Mouse (Mus musculus): ENCODE results near the gene Nsrp1. TPM values are rescaled to one million over a fixed set of nuclear protein-coding genes. Genes with fewer than 3 reads are reported as not detected.
A peak's percentile ranks its signal among the peaks of the same experiment; 100 is the strongest.
"Not testable (repeated sequence)": the region's sequence is repeated elsewhere in the genome, so short reads cannot be mapped to it uniquely, and the experiment has no call there.

Nsrp1 gene
- 77.8 and 87.3 TPM in 2 replicates for polyA plus RNA-seq (2016; fragmentation: Nextera tagmentation; extraction: Ambion mirVana)

DNA sequence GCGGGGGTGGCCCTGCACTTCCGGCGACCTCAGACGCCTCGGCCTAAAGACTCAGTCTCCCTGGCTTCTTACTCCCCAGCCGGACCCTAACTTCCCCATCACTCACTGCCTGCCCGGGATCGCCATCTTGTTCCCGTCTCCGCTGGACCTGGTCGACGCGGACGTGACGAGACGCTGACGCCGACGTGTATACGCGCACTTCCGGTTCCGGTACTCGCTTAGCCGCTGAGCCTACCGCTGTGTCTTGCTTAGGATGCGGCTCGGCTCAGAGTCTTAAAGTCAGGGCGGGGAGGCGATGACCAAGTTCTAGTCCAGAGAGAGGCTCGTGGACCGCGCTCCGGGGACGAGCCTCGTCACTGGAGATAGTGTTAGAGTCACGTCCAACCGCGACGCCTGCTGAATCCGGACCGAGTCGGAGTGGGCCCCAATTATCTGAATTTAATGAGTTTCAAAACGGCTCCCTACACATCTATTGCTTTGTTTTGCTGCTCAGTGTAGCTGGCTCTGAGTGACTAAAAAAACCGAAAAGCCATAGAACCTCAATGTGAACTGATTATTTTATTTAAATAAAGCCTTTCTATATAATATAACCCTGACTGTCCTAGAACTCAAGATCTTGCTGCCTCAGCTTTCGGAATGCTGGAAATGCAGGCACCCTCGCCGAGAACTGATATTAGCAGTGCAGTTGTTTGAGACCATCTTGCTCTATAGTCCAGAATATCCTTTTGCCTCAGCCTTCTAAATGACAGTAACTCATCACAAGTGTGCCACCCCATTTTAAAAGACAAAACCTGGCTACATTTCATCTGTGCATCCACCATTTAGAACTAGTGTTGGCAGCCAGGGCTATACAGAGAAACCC, at the start of gene Nsrp1:
Gene Nsrp1 (minus strand): TSS at position 163 of the 862 bp plus-strand sequence.
- ATAC-seq (ENCODE audit: insufficient number of reproducible peaks, insufficient read depth, low FRiP score, low TSS enrichment, low read depth), result peak; percentile 97
- Histone ChIP-seq H3K9me3 (no peaks in the 10 kb centered on the region), H3K4me1 (replicated peaks) (peaks cover 6% of the 10 kb centered on the region; the same call in 1 of the 2 replicates), H3K4me3 (replicated peaks) (peak within 1 kb of the TSS; percentile 80), H3K9ac (replicated peaks) (peak within 1 kb of the TSS; percentile 88), H3K27ac (peak within 1 kb of the TSS; percentile 92), H3K4me2 (peak within 1 kb of the TSS; percentile 79), H3K36me3 (peaks cover 28% of the 10 kb centered on the region), H3K27me3 (peaks cover 12% of the 10 kb centered on the region; the same call in 1 of the 2 replicates)
- 4% methylated on average over 48 of the region's 48 CpGs for WGBS

DNA sequence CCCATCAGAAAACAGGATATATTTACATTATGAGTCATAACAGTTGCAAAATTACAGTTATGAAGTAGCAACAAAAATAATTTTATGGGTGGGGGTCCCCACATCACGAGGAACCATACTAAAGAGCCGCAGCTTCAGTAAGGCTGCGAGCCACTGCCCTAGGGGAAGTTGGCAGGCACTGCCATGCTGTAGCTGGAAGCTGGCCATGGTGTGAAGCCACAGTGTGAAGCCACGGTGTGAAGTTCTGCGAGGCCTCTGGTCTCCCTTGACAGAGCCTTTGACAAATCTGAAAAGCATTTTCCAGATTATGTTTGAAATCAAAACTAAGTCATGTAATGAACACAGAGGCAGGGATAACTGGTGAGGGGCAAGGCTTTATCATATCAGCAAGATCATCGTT, 32.9 kb upstream of the Nsrp1 start:
- no peaks in the 10 kb centered on the region for H3K36me3 ChIP-seq
- H3K4me3 ChIP-seq (replicated peaks), result no peak overlapping the region
- 73% methylated on average over 6 of the region's 6 CpGs for WGBS
- no peak overlapping the region for H3K27ac ChIP-seq
- no peaks in the 10 kb centered on the region for H3K9me3 ChIP-seq
- no peak overlapping the region for H3K9ac ChIP-seq (replicated peaks)
- no peaks in the 10 kb centered on the region for H3K27me3 ChIP-seq
- no peak for ATAC-seq (ENCODE audit: insufficient number of reproducible peaks, insufficient read depth, low FRiP score, low TSS enrichment, low read depth)
- no peak overlapping the region for H3K4me2 ChIP-seq
- H3K4me1 ChIP-seq (replicated peaks), result no peaks in the 10 kb centered on the region

DNA sequence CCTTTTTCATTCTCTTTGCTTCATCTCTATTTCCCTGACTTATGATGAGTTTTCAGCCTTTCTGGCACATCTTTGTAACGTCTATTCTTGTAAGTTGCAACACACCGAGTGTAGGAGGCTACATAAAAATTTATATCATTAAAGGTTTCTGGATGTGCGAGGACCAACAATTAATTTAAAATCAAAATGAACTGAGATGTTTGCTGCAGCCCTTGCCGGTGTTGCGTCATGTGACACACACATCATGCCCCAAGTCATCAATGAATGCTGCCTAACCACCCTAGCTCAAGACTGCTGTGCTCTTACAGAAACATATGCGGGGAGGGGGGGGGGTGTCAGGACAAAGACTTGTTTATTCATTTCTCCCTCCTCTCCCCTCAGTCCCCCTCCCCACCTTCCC, 30.2 kb upstream of the Nsrp1 start:
- Histone ChIP-seq H3K27ac (no peak overlapping the region), H3K9me3 (no peaks in the 10 kb centered on the region), H3K4me1 (replicated peaks) (no peaks in the 10 kb centered on the region), H3K27me3 (no peaks in the 10 kb centered on the region), H3K4me3 (replicated peaks) (no peak overlapping the region), H3K4me2 (no peak overlapping the region), H3K36me3 (no peaks in the 10 kb centered on the region), H3K9ac (replicated peaks) (no peak overlapping the region)
- no peak for ATAC-seq (ENCODE audit: insufficient number of reproducible peaks, insufficient read depth, low FRiP score, low TSS enrichment, low read depth)
- 89% methylated on average over 6 of the region's 6 CpGs for WGBS

DNA sequence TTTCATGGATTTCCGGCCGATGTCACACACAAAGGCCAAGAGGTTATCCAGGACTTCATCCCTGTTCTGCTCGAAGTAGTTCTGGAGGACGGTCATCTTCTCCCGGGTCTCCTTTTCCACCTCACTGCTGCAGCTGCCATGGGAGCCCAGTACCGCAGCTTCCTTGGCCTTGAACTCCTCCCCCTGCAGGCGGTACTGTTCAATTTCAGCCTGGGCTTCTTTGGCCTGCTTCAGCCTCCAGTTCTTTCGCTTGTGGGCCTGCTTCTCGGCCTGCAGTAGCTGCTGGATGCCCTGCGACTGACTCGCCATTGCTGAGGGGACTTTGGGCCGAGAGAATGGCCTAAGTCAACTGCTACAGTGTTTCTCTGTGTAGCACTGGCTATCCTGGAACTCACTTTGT, 29.6 kb upstream of the Nsrp1 start:
- WGBS, result 78% methylated on average over 12 of the region's 12 CpGs
- H3K4me3 ChIP-seq (replicated peaks); ATAC-seq (ENCODE audit: insufficient number of reproducible peaks, insufficient read depth, low FRiP score, low TSS enrichment, low read depth); H3K9ac ChIP-seq (replicated peaks); H3K4me2 ChIP-seq; H3K4me1 ChIP-seq (replicated peaks); H3K36me3 ChIP-seq; H3K9me3 ChIP-seq; H3K27ac ChIP-seq; H3K27me3 ChIP-seq: not testable (repeated sequence)

DNA sequence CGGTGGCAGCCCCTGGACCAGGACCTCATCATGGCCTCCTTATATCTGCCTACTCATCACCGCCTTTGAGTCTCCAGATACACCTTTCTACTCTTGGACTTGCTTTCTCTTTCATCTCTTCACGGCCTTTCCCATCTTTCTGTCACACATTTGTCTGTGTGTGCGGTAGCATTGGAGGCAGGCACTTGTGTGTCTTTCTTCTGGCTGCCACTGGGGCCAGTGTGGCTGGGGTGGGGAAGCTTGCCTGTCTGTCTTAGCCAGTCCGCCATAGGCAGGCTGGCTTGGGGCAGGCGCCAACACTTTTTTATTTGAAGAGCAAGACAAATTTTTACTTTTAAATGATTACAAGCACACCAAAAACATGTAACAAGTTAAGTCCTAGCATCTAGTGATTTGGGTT, 28.7 kb upstream of the Nsrp1 start:
- H3K4me2 ChIP-seq, result no peak overlapping the region
- H3K36me3 ChIP-seq, result no peaks in the 10 kb centered on the region
- H3K4me1 ChIP-seq (replicated peaks), result no peaks in the 10 kb centered on the region
- no peak overlapping the region for H3K9ac ChIP-seq (replicated peaks)
- ATAC-seq (ENCODE audit: insufficient number of reproducible peaks, insufficient read depth, low FRiP score, low TSS enrichment, low read depth), result no peak
- 88% methylated on average over 6 of the region's 6 CpGs for WGBS
- no peaks in the 10 kb centered on the region for H3K27me3 ChIP-seq
- no peaks in the 10 kb centered on the region for H3K9me3 ChIP-seq
- H3K27ac ChIP-seq, result no peak overlapping the region
- no peak overlapping the region for H3K4me3 ChIP-seq (replicated peaks)

DNA sequence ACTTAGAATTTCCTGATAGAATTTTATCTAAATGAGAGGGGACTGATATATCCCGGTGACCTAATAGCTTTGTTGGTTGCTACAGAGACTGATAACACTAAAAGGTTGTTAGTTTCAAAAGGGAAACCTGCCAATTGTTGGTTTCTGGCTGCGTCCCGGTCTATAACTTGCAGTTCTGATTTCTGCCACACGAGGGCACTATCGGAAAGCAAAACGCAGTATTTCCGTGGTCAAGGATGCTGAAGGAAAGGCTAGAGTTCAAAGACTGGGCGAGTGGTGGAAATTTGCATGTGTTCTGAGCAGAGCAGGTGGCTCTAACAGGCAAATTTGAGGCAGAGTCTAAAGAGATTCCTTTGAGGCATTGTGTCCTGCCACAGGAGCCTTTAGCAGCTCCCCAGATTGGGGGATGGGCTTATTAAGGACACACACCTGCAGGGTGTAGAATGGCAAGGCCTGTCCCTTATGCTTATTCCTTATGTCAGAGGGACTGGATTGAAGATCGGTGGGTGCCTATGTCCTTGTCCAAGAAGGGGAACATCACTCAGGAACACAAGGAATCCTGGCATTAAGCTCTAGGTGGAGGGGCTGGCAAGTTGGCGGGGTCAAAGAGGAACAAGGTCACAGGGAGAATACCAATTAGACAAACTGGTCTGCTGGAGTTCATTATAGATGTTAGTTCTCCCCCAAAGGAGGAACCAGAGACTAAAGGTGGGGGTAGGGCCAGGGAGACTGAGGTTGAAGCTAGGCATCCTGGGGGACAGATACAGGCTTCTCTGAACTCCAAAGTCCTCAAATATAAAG, 22.1 kb upstream of the Nsrp1 start:
- H3K27ac ChIP-seq, result no peak overlapping the region
- H3K9me3 ChIP-seq, result no peaks in the 10 kb centered on the region
- ATAC-seq (ENCODE audit: insufficient number of reproducible peaks, insufficient read depth, low FRiP score, low TSS enrichment, low read depth), result no peak
- H3K4me1 ChIP-seq (replicated peaks), result peaks cover 8% of the 10 kb centered on the region
- no peak overlapping the region for H3K9ac ChIP-seq (replicated peaks)
- no peaks in the 10 kb centered on the region for H3K36me3 ChIP-seq
- no peak overlapping the region for H3K4me3 ChIP-seq (replicated peaks)
- peaks cover 5% of the 10 kb centered on the region; the same call in 1 of the 2 replicates for H3K27me3 ChIP-seq
- WGBS, result 16% methylated on average over 10 of the region's 10 CpGs
- H3K4me2 ChIP-seq, result no peak overlapping the region

DNA sequence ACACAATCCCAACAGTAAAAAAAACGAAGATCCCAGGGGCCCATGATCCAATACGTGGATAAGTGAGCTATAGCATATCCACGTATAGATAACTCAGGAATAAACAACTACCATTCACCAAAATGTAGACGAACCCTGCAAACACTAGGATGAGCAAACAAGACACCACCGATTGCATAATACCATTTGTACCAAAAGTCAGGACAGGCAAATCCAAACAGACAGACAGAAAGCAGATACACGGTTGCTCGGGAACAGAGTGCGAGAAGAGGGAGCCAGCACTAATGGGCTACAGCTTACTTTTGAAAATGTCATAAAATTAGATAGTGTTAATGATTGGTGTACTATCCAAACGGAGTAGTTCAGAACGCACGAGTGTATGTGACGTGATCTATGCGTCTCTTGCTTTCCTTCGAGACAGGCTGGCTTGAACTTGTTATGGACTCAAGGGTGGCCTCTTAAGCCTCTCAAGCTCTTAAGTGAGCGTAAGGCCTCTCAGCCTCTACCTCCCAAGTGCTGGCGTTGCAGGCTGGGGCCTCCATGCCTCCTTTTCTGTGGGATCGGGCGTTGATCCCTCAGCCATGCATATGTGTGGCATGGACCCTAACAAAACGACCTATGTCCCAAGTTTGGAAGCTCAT, 20.2 kb upstream of the Nsrp1 start:
- H3K36me3 ChIP-seq, result no peaks in the 10 kb centered on the region
- H3K27me3 ChIP-seq, result peaks cover 5% of the 10 kb centered on the region; the same call in 1 of the 2 replicates
- no peak overlapping the region for H3K9ac ChIP-seq (replicated peaks)
- no peak overlapping the region for H3K4me2 ChIP-seq
- ATAC-seq (ENCODE audit: insufficient number of reproducible peaks, insufficient read depth, low FRiP score, low TSS enrichment, low read depth), result no peak
- no peak overlapping the region for H3K4me3 ChIP-seq (replicated peaks)
- H3K4me1 ChIP-seq (replicated peaks), result peaks cover 8% of the 10 kb centered on the region
- no peak overlapping the region for H3K27ac ChIP-seq
- no peaks in the 10 kb centered on the region for H3K9me3 ChIP-seq
- 74% methylated on average over 19 of the region's 19 CpGs for WGBS

DNA sequence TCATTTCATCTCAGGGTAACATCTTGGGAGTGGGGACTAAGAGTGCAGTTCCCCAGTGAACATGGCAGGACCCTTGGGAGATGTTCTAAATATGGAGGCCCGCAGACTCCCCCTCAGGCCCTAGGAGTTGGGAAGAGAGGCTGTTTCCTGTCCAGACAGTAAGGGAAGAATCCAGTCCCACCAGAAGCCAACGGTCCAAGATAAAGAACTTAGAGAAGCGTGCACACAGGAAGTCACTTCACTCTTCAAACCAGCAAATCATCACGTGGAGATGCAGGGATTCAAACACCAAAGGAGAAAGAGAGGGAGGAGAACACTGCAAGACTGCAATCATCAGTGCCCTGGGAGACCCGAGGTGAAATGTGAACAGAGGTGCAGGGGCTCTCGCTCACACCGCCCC, 18.8 kb upstream of the Nsrp1 start:
- H3K9ac ChIP-seq (replicated peaks), result no peak overlapping the region
- no peaks in the 10 kb centered on the region for H3K36me3 ChIP-seq
- no peak overlapping the region for H3K4me2 ChIP-seq
- H3K27ac ChIP-seq, result no peak overlapping the region
- peaks cover 8% of the 10 kb centered on the region for H3K4me1 ChIP-seq (replicated peaks)
- peaks cover 5% of the 10 kb centered on the region; the same call in 1 of the 2 replicates for H3K27me3 ChIP-seq
- no peak for ATAC-seq (ENCODE audit: insufficient number of reproducible peaks, insufficient read depth, low FRiP score, low TSS enrichment, low read depth)
- WGBS, result 67% methylated on average over 7 of the region's 7 CpGs
- no peaks in the 10 kb centered on the region for H3K9me3 ChIP-seq
- no peak overlapping the region for H3K4me3 ChIP-seq (replicated peaks)

DNA sequence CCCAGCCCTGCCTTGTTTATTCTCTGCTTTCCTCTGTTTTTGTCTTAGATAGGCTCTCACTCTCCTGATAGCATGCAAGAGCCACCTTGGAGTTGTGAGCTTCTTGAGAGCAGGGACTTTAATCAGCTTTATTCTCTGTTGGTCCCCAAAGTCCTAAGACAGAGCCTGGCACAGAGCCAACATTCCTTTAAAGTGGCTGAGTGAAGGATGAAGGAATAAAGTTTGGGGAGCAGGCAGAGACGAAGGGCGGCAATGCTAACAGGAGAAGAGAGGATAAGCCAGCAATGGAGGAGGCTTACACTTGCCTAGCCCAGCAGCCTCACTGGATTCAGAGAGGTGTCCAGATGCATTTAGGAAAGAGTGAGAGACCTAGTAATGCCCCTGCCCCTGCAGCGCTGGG, 18.3 kb upstream of the Nsrp1 start:
- H3K27me3 ChIP-seq, result peaks cover 5% of the 10 kb centered on the region; the same call in 1 of the 2 replicates
- 58% methylated on average over 3 of the region's 3 CpGs for WGBS
- no peak for ATAC-seq (ENCODE audit: insufficient number of reproducible peaks, insufficient read depth, low FRiP score, low TSS enrichment, low read depth)

DNA sequence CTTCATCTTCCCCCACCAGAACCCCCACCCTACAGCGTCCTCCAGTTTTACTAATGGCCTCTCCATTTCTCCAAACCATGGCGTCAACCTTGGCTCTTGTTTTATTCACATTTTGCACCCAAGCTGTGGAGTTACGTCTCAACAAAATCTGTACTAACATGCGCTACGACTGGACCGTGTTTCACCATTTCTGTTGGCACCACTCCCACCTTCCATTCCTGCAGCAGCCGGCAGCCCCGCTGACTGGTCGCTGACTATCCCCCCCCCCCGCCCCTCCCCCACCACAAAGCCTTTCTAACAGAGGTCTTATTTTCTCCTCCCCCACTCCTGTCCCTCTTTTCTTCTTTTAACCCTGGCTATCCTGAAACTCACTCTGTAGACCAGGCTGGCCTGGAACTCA, 17.0 kb upstream of the Nsrp1 start:
- 66% methylated on average over 10 of the region's 10 CpGs for WGBS
- Histone ChIP-seq H3K4me2 (no peak overlapping the region), H3K9me3 (no peaks in the 10 kb centered on the region), H3K36me3 (no peaks in the 10 kb centered on the region), H3K27me3 (peaks cover 5% of the 10 kb centered on the region; the same call in 1 of the 2 replicates), H3K4me1 (replicated peaks) (peaks cover 5% of the 10 kb centered on the region), H3K27ac (no peak overlapping the region), H3K4me3 (replicated peaks) (no peak overlapping the region), H3K9ac (replicated peaks) (no peak overlapping the region)
- ATAC-seq (ENCODE audit: insufficient number of reproducible peaks, insufficient read depth, low FRiP score, low TSS enrichment, low read depth), result no peak

More for the DNA sequence above, 18.3 kb upstream of the Nsrp1 start:
- no peaks in the 10 kb centered on the region for H3K36me3 ChIP-seq
- H3K4me3 ChIP-seq (replicated peaks), result no peak overlapping the region
- H3K9ac ChIP-seq (replicated peaks), result no peak overlapping the region
- no peak overlapping the region for H3K27ac ChIP-seq
- H3K4me1 ChIP-seq (replicated peaks), result peaks cover 8% of the 10 kb centered on the region
- no peak overlapping the region for H3K4me2 ChIP-seq
- H3K9me3 ChIP-seq, result no peaks in the 10 kb centered on the region

DNA sequence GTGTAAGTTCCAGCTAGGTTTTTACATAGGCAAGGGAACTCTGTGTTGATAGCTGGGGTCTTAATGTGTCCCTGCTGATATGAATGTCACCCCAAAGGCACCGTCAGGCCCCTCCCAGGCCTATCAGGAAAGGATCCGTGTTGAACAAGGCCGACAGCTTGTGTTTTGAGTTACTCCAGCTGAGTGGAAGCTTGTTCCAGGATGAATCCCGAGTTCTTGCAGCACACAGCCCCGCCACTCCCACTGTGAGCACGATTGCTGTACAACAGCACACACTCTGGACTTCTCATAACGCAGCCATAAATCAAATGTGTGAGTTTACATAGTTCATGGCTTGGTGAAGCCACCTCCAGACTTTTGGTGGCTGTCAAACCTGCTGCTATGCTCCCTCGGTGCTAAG, 15.9 kb upstream of the Nsrp1 start:
- H3K9me3 ChIP-seq, result no peaks in the 10 kb centered on the region
- H3K9ac ChIP-seq (replicated peaks), result no peak overlapping the region
- H3K4me3 ChIP-seq (replicated peaks), result no peak overlapping the region
- no peak overlapping the region for H3K4me2 ChIP-seq
- ATAC-seq (ENCODE audit: insufficient number of reproducible peaks, insufficient read depth, low FRiP score, low TSS enrichment, low read depth), result no peak
- peaks cover 2% of the 10 kb centered on the region; the same call in 1 of the 2 replicates for H3K27me3 ChIP-seq
- no peaks in the 10 kb centered on the region for H3K36me3 ChIP-seq
- WGBS, result 67% methylated on average over 8 of the region's 8 CpGs
- no peak overlapping the region for H3K27ac ChIP-seq
- H3K4me1 ChIP-seq (replicated peaks), result peaks cover 5% of the 10 kb centered on the region
